Mouse (Mus musculus) spleen, adult 2 months (tissue): ENCODE measurements around the gene Olfr822.

Experiments
- CTCF ChIP-seq: fragments of 200-500 bp; IDR thresholded peaks from 2 replicates; pipeline ENCODE4 v1.5.1; 2011; ENCODE audit warnings: mild to moderate bottlenecking, inconsistent platforms; ENCODE audit not compliant: insufficient read depth, insufficient read length, insufficient replicate concordance; ENCODE audit errors: extremely low read depth
- POLR2A ChIP-seq: fragments of 200-500 bp; IDR thresholded peaks from 2 replicates; pipeline ENCODE4 v1.6.1; 2011; ENCODE audit warnings: low read depth, low read length, inconsistent platforms

- no peak for TF ChIP-seq CTCF
- no peak for TF ChIP-seq POLR2A
Measured at GRCm38 (mm10) chr10:130070910-130071309, at the start of gene Olfr822.
